Mouse (Mus musculus): ENCODE measurements around the gene Nr4a1.

DNA sequence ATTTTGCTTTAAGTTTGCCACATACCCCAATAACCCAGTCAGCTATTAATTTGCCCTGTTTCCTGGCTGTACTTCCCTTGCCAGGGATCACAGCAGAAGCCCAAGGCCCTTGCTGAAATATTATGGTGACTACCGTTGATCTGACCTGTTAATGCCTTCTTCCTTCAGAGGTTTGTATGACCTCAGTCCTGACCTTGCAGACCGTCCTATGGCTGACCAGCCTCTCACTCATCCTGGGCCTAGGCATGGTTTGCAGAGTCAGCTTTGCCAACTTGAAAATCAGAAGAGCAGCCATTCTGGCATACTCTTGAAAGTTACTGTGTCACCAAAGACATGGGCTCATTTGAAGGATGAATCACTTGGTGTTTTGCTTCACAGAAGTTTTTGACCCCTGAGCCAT lies 38.9 kb upstream of the Nr4a1 start:
- no peak for TF ChIP-seq CTCF (conservative IDR thresholded peaks at IDR 0.05; ENCODE audit: insufficient read depth, insufficient read length, low read depth, low read length)
- TF ChIP-seq POLR2A (IDR thresholded peaks at IDR 0.05; ENCODE audit: low read depth, low read length): no peak

All from kidney, adult 2 months (tissue).